Mouse (Mus musculus) left cerebral cortex, adult 8-10 months (tissue): ENCODE results near the gene Mrpl39. TPM values are rescaled to one million over a fixed set of nuclear protein-coding genes. Genes with fewer than 3 reads are reported as not detected.

ENCODE experiments used
- DNase-seq, 2 experiments: peaks; one replicate each; pipeline ENCODE4 v3.0.0; 2022; ENCODE audit warnings: low spot score in 2 of 2
- total RNA-seq, 4 experiments: library from RNA; stranded (reverse); gene quantifications; 2 replicates each; pipeline ENCODE4 v1.2.4; 2022

Gene Mrpl39
- total RNA-seq, 4 experiments from 2014 or later: 19.1 to 22.5 (median 19.5) TPM

DNA sequence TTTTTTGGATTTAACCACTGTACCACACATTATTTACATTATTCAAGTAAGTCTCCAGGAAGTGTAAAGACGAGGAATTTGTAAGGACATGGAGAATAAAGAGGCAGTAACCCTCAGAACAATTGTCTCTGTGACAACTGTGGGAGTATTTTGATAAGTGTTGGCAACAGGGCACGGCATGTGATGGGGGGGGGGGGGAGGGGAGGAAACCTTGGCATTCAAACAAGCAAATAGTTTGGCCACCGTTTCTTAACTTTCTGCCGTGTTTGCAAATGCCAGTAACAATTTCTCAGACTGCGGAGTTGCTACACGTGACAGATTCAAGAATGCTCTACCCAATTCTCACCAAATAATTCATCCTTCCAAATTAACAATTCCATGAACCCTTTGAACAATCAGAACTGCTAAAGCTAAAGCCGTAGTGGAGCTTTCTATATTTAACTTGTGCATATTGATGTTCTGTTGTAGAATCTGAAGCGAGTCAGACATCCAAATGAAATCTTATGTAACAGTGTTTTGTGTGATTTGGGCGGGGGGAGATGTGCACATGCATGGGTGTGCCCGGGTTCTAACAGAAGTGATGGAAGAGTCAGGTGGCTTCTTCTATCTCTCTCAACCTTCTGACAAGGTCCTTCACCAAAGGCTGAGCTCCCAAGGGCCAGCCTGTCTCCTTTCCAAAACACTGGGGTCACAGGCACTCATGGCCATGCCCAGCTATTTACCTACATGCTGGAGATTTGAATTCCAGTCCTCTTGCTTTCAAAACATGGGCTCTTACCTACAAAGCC is 9.4 kb upstream of the Mrpl39 start:
- no peak for DNase-seq

DNA sequence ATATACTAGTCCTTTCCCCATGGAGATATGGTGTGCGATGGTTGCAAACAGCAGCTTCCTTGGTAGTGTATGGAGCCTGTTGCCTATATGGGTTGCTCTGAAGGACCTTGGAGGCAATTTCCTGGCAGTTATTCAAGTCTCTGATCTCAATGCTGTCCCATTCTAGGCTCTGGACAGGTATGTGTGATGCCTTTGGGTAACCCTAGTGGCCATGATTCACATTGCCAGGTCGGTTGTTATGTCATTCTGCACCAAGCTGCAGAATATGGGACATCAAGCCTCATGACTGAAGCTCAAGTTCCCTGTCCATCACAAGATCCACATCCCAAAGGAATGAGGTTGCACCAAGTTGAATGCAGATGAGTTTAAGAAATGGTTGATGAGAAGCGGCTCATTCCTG is 1.8 kb upstream of the Mrpl39 start:
- DNase-seq: no peak

- no peak for DNase-seq
Measured at GRCm38 (mm10) chr16:84734806-84735165, 756 bp downstream of the Mrpl39 start.

- DNase-seq: no peak
Measured at GRCm38 (mm10) chr16:84720670-84721069, 14.9 kb downstream of the Mrpl39 start.

- no peak for DNase-seq
Measured at GRCm38 (mm10) chr16:84718250-84718649, 17.3 kb downstream of the Mrpl39 start.

DNA sequence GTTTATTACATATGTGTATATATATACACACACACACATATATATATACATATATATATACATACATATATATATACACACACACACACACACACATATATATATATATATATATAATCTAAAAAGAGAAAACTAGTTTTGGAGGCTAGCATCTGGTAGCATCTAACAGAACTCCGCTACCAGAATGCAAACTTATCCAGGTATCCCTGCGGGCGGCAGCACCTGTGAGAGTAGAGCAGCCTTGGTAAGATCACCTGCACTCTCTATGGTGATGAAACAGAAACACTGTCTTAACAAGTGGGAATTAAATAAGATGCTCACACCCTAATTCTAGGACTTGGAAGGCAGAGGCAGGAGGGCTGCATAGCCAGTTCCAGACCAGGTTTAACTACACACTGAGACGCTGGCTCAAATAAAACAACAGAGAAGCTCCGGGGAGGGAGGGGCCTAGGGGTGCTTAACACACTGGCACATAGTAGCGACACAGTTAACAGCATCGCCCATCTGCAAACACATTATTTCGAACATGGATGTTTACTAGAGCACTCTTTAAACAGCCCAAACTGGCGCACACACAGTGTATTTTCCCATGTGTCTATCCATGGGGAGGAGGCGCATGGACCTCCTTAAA is 17.8 kb downstream of the Mrpl39 start:
- no peak for DNase-seq

- DNase-seq: no peak
Measured at GRCm38 (mm10) chr16:84716724-84717617, 18.6 kb downstream of the Mrpl39 start.

DNA sequence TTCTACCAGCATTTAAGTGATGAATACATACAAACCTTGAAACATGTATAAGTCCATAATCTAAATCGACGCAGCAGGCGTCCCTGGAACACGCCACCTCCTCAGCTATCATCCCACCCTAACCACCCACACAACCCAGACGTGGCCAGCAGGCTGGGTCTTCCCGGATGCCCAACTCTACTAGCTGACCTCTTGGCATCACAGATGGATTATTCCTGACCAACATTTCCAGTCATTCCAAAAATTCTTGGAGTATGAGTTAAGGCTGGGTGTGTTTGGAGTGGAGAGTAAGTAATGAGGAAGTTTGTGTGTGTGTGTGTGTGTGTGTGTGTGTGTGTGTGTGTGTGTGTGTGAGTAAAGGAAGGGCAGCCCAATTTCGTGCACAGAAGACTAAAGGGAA is 19.3 kb downstream of the Mrpl39 start:
- DNase-seq: no peak

GRCm38 (mm10) chr16:84714978-84715377 is 20.6 kb downstream of the Mrpl39 start:
- no peak for DNase-seq

GRCm38 (mm10) chr16:84713926-84714325 is 21.6 kb downstream of the Mrpl39 start:
- DNase-seq: no peak

DNA sequence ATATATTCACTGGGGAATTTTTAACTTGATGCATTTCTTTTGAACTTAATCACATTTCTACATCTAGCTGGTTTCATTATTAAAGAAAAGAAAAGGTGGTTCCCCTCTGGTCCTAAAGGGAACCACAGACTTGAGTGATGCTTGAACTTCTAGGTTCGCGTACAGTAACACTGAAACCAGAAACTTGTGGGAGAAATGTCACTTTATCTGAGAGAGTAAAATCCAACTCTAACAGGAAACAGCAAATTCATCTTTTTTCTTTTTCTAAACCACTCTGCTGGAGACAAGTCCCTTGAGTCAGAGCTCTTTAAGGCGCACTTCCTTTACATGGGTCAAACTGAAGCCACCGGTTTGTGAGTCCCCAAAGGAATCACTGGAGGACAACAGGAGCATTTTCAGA is 22.4 kb downstream of the Mrpl39 start:
- DNase-seq: no peak

- no peak for DNase-seq
Measured at GRCm38 (mm10) chr16:84708649-84709048, 26.9 kb downstream of the Mrpl39 start.

DNA sequence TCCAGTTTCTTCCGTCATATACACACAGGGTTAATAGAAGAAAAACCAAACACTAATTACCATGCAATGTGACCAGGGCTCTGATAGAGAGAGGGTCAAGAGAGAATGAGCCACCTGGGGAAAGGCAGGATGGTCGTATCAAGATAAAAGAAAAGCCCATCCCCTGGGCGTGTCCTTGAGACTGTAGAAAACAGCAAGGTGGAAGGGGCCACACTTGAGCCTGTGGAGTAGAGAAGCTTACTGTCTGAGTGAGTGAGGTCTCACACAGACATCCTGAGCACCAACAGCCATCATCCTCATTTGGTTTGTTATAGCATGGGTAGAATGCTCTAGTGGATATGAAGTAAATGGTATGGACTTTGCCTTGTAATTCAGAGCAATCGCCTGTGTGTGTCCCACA is 27.7 kb downstream of the Mrpl39 start:
- no peak for DNase-seq

DNA sequence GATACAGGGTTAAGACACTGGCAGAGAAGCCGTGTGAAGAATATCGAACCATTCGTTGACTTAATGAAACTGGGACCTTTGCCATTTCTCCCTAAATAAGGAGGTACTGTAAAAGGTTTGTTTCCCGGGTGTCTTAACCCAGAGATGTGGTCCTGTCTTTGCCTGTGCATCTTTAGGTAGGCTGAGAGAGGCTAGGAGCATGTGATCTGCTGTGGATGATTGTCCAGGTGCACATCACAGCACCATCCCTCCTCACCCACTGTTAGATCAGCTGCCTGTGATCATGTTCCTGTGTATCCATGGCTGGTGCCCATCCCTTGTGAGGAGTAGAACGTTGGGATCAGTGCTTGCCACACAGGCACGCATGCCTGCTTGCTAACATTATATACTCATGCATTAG is 29.0 kb downstream of the Mrpl39 start:
- DNase-seq: no peak

DNA sequence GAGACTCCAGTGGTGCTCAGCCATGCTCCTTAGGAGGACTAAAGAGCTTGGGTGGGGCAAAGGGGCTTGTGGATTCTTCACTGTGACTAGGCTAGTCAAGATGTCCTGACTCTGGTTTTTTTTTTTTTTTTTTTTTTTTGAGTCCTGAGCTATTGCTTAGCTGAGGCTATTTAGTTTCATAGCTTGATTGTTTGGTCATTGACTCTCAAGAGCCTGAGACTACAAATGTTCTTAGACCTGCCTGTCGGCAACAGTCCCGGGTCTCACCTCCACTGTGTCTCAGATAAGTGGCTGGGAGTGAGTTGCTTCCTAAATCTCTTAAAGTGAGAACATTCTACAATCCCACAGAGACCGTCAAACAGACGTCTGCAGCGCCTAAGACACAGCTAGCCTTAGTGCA is 30.0 kb downstream of the Mrpl39 start:
- no peak for DNase-seq

DNA sequence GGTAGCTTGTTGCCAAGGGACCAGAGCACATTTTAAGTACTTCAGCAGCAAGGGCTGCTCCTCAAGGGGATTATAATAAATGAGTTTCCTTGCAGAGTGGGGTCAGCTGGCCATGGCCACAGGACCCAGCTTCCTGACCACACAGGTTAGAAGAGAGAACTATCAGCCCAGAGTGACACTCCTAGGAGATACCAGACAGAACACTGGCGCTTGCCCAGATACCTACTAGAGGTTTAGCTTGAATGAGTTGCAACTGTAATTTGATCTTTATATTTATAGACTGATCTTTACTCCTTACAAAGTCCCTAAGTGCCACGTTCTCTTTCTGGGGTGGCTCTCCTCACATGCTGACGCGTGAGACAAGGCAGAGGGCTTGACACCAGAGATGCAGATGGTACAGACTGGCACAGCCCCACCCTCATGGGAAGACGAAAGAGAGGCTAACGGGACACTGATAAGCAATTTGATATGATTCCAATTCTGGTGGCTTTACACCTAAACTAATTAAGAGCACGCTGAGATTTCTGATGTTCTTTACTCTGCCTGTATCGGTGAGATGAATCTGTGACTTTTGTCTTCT is 30.8 kb downstream of the Mrpl39 start:
- no peak for DNase-seq

DNA sequence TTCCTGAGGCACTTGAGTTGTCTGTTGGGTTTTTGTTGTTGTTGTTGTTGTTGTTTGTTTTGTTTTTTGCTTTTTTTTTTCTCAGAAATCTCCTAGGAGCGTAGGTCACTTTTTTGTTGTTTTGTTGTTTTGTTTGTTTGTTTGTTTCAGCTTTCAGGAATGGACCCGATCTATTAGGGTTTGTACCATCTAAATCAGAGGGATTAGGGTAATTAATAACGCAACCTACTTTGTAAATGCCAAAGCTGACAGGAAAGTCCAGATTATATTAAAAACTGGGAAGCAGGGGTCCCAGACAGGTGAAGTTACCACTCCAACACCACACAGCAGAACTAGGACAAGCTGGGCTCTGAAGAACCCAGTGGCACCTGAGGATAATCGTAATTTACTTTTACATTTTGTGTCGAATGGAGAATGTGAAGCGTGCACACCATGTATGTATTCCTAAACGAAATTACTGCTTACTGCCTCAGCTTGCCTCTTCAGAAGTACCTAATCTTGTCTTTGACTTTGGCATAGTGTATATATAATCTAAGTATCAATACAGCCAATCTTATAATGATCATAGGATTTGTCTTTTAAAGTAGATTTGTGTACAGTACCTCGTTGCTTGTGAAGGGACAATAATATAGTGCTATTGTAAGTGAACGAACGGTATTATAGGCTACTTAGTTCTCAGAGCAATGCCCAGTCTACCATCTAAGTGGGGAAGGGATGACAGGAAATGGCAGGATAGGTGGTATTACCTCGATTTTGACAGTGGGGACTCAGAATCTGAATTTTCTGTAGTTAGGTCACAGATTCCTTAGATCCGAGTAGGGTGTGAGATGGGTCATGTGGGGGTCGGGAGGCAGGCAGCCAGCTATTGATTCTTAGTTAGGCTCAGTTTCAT is 31.5 kb downstream of the Mrpl39 start:
- no peak for DNase-seq

DNA sequence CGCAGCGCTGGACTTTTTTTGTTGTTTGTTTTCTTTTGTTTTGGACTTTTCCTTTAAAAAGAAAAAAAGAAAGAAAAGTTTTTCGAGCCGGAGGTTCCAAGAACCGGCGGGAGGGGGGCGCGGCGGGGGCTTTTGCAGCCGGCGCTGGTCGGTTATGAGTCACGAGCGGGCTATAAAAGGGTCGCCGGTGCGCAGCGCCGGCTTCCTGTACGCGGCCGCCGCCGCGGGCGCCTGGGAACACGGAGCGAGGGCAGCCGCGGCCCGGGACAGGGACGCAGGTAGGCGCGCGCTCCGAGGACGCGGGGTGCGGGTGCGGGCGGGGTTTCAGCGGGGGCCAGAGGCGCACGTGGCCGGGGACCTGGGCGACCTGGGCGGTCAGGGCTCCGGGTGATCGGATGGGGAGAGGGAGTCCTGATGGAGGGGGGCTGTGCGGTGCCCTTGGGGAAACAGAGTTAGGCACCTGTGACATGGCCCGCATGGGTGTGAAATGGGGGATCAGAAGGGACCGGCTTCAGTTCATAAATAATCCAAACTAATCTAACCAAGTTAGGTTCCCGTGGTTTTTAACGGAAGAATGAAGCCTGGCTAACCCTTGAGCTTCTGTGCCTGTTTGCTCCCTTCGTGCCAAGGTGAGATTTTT is 32.3 kb downstream of the Mrpl39 start:
- no peak for DNase-seq

DNA sequence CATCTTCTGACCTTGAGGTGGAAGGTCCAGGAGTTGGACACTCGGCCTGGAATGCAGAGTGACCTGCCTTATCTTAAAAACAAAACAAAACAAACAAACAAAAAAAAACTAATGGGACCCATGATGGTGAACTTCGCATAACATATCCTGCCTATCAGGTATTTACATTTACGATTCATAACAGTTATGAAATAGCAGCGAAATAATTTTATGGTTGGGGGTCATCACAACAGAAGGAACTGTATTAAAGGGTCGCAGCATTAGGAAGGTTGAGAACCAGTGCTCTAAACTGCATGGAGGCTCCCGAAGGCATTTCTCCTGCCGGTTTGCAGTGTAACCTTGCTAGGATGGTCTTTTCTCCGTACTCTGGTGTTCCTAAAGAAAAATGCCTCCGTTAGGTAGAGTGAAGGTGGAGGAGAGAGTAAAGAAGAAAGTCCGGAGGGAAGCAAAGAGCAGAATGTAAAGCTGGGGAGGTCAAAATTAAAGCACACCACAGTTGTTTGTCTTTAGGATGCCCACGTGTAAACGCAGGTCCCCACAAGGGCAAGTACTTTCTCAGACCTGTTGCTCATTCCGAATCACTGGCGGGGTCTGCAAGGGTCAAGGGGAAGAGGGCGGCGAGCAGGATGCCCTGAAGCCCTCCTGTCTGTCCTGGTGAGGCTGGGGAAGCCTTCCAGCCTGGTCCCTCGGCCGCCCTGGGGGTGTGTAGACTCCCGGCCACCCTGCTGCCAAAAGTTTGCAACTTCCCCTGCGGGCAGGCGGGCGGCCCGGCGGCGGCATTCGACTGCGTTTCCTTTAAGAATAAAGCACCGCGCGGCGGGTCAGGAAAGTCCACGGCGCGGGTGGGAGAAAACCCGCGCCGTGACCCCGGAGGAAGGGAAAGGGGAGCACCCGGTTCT is 33.1 kb downstream of the Mrpl39 start:
- DNase-seq: no peak
